Mouse (Mus musculus): Measurements from ENCODE around the gene Wdr72.
A peak's percentile ranks its signal among the peaks of the same experiment; 100 is the strongest.

The Wdr72 gene

DNA sequence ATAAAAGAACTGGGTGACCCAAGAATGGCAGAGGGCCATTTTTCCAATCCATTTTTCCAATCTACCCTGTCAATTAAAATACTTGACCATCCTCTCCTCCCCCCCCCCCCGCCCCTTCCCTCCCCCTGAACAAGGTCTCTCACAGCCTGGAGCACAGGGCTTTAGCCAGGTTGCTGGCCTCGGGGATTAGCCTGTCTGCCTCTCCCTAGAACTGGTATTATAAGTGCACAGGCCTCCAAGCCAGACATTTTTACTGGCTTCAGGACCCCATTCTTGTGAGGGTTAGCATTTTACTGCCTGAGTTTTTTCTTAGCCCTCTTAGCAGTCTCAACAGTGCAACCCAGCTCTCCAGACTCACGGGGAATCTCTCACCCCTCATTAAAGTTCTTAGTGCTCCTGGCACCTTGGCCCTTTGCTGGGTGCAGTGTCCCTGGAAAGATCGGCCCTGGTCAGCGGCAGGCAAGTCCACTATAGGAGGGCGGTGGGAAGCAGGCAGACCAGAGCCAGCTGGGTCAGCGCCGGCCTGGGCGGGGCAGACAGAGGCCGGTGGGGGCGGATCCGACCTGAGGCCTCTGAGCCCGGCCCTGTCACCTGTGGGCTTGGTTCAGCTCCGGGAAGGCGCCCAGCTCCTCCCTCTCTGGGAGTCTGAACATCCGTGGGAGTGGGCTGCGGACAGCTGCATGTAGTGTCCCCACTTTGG is at the start of gene Wdr72:
TSS of gene Wdr72 (plus strand) at position 596 of the 700 bp plus-strand sequence.
- DNase-seq (ENCODE audit: low read depth), result no peak

DNA sequence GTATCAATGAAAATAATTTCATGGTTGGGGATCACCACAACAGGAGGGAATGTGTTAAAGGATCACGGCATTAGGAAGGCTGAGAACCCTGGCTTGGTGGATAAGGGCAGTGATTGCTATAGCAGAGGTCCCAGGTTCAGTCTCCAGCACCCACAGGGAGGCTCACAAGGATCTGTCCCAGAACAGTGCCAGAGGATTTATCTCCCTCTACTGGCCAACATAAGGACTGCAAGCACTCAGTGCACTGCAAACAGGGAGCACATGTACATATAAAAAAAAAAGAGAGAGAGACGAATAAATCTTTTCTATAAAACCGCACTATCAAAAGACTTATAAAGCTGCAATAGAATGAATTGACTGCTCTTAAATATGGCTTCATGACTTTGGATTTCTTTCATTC is 43.9 kb upstream of the Wdr72 start:
- DNase-seq (ENCODE audit: low read depth), result peak; percentile 7

DNA sequence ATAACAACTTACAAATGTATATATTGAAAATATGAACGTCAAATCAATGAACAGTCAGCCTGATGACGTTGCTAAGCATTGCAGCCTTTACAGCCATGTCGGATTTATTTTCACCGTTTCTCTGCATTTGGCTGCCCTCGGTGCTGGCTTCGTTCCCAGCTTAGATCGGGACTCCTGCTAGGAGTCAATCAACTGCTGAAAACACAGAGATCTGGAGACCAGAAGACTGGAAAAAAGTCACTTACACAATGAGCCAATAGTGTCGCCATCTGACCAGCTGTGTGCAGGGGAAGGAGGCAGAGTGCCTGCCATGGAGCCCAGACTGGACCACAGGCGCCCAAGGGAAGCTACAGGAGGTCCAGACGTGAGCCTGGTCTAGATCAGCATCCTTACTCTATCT is 43.4 kb upstream of the Wdr72 start:
- DNase-seq (ENCODE audit: low read depth), result no peak

DNA sequence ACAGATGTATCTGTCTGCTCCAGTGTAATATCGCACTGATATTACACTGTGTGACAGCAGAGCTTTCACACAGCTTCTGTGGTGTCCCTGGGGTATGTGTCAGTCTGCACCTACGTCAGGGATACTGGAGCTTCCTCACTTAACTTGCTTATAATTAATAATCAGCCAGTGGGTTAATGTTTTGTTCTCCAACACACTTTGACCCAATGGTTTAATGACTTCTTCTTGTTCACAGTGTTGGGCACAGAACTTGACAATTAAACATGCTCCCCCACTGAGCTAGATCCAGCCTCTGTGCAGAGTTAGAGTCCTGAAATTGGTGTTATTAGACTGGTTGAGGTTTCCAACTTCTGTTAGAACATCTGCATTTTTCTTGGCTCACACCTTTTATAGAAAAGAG is 34.2 kb upstream of the Wdr72 start:
- DNase-seq (ENCODE audit: low read depth), result no peak

DNA sequence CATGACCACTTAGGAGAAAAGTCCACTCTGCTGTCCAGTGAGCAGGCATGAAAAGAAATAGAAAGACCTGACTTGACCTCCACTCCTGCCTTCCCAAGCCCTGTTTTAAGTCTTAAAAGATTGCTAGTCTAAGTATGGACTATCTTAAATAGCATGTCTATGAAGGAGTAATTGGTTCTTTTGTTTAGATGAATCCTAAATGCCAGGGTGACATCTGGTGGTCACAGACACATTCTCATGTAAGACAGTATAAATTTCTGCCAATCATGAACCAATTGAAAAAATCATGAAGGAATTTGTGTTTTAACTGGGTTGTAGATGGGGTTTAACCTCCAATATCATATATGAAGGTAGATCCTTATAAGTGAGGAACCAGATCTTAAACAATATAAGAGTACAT is 31.7 kb upstream of the Wdr72 start:
- DNase-seq (ENCODE audit: low read depth), result no peak

DNA sequence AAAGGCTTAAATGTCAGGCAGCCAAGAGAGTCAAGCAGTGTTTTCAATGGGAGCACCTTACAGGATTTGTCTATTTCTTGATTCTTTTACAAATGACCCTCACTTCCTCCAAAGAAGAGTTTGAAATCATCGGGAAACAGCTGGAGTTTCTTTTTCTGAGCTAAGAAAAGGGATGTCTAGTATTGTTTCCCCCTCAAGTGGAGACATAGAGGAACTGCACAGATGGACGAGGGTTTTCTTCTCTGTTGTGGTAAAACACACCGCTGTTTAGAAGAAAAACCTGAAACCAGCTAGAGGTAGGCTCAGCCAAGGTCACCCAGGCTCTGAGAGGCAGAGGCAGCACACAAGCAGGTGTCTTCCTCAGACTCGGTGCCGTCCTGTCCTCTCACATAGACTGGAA is 29.9 kb upstream of the Wdr72 start:
- no peak for DNase-seq (ENCODE audit: low read depth)

DNA sequence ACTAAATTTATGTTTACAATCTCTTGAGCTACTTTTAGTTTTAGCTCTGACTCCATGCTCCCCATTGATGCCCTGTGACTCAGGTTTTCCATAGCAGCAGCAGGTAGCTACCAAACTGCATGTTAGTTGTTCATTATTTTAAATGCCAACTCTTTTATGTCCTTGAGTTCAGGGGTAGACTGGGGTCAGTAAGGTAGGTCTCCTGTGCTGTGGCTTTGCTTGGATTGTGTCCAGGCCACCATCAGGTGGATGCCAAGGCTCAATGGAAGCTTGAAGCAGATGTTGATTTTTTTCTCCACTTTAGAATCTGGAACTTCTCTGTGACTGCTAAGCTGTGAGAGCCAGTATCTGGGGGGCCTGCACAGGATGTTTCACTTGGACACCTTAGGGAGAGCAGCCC is 8.6 kb upstream of the Wdr72 start:
- DNase-seq (ENCODE audit: low read depth), result no peak

DNA sequence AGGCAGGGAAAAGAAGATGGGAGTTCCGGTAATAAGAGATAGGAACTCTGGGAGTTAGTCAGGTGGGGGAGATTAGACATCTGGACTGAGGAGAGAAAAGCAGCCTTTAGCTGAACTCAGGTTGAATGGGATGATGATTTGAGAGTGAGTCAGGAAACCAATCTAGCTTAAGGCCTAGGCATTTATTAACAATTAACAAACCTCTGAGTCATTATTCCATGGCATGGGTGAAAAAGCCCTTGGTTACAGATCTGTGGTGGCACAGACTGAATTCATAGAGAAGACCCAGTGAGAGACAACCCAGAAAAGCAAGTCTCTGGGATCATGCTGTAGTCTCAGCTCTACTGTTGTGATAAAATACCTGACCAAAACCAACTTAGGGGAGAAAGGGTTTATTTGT is 7.5 kb upstream of the Wdr72 start:
- no peak for DNase-seq (ENCODE audit: low read depth)

DNA sequence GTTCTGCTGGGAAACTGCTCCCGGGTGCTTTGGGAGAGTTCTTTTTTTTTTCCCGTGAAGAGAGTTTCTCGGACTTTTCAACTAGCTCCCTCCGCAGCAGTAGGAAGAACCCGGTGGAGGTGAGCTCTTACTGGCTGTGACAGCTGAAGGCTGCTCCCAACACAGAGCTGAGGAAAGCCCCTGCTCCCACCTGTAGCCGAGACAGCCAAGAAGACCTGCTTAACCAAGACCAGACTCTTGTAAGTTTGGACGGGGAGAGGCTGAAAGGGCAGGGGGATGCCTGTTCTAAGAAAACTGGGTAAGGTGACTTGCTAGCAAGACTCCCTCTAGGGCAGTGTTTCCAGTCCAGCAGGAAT is 283 bp downstream of the Wdr72 start:
- DNase-seq (ENCODE audit: low read depth), result no peak

DNA sequence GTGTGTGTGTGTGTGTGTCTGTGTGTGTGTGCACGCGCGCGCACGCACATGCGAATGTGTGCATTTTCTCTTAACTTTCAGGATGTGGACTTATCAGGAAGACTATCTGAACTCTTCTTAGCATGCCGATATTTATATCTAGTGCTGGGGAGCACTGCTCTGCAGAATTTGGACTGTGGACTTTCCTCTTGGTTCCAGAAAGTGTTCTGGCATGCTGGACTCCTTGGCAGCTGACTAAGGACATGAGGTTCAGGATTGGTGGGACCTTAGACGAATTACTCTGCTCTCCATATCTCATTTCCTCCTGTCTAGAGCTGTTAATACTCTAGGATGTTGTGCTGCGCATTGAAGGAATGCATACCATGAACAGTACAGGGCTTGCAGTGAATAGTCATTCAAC is 2.4 kb downstream of the Wdr72 start:
- DNase-seq (ENCODE audit: low read depth), result no peak

DNA sequence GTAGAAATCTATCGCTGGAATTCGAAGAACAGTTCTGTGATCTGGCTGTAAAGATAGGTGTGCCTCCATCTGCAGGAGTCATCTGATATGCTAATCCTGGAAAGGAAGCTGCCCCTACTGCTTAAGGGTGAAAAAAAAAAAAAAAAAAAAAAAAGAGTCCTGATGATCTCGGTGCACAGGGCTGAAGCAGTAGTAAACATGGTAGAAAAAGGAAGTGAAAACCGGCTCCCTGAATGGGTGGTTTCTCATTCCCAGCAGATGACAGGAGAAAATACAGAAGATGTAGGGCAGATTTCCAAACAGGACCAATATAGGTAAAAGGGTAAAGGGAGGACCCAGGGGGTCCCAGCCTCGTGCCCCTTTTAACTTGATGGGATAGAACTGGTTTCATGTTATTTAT is 16.1 kb downstream of the Wdr72 start:
- DNase-seq (ENCODE audit: low read depth), result no peak

DNA sequence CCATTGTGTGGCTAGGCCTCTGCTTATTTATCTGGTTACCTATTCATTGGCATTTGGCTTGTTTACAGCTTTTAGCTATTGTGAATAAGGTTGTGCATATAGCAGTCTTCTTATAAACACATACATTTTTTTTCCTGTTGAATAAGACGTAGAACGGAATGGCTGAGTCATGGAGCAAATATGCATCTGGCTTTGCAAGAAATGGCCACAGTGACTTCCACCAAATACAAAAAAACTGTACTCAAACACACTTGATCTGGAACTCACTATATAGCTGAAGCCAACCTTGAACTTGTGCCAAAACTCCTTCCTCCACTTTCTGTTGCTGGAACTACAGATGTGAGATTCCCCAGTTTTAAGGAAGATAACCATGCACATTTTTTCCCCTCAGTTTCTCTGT is 23.9 kb downstream of the Wdr72 start:
- no peak for DNase-seq (ENCODE audit: low read depth)

DNA sequence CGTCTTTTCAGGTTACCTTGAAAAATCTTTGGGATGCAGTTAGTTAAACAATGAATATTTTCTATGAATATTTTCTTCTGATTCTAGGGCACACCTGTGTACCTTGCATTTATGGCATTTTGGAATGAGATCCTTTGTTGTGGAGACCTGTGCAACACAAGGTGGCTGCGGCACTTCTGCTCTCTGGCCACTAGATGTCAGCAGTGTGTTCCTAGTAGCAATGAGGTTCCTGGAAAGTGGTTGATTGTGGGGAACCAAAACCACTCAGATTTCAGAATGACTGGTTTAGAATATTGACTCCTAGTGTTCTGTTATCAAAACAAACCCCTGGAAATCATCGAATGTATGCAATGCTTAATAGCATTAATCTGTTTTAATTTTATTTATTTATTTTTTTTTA is 31.7 kb downstream of the Wdr72 start:
- peak; percentile 8 for DNase-seq (ENCODE audit: low read depth)

DNA sequence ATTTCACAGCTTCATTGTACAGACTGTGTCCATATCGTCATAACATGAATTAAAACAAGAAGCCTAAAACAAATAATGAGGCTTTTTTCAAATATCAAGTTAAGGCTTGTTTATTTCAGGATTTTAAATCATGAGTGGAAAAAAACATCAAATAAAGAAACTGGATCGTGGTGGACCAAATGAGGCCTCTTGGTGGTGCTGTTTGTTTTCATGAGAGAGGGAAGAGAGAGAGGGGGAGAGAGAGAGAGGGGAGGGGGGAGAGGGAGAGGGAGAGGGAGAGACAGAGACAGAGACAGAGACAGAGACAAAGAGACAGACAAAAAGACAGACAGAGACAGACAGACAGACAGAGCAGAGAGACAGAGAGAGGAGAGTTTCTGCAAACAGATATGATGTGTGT is 32.5 kb downstream of the Wdr72 start:
- DNase-seq (ENCODE audit: low read depth), result no peak

DNA sequence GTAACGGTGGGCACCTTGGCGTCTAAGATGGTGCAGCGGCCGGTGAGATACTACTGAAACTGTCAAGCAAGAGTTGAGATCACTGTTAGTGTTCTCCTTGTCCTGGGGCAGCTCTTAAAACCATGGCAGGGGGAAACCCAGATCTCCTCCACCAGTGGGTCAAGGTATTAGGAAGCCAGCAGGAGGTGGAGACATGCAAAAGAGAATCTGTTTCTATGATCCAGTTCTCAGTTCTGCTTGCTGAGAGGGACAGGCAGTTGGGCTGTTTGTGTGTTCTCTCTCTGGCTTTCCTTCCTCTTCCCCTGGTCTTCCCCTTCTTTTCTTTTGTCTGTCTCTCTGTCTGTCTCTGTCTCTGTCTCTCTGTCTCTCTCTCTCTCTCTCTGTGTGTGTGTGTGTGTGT is 35.0 kb downstream of the Wdr72 start:
- DNase-seq (ENCODE audit: low read depth), result no peak

DNA sequence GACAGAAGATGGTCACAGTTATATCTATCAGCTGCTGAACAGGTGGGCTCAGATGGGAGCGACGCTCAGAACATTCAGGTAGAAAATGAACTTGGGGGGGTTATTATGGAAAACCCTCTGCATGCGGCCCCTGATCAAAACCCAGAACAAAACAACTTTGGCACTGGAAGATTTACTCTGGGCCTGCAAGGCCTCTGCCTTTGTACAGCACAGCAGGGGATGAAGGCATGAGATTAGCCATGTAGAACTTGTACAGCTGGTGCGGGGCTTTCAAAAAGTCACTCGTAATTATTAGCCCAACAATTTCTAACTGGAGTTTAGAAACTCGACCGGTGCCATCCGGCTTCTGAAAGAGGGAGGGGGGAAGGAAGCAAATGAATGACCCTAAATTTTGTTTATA is 38.1 kb downstream of the Wdr72 start:
- DNase-seq (ENCODE audit: low read depth), result no peak

DNA sequence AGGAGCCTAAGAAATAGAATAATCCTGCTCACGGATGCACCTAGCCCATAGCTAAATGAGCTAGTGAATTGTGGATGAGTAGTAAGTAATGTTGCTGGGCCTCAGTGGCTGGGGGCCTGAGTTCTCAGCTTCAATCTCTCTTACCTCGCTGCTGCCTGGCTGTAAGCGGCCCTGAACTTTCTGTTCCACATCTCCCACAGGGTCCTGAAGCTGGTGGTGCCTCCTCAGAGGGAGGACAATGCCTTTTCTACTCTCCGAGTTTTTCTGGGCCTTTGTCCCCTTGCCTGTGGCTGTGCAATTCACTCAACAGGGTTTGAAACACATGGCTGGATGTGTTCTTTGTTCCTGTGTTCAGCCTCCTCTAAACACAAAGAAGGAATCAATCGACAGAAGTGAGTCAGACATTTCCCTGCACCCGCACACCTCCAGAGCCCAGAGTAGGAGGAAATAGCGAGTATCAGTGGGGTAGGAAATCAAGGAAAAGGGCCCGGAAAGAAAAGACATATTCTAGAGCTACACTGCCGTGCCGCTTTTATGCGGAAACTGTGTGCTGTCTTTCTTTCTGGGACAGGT is 50.3 kb downstream of the Wdr72 start:
- DNase-seq (ENCODE audit: low read depth), result no peak

DNA sequence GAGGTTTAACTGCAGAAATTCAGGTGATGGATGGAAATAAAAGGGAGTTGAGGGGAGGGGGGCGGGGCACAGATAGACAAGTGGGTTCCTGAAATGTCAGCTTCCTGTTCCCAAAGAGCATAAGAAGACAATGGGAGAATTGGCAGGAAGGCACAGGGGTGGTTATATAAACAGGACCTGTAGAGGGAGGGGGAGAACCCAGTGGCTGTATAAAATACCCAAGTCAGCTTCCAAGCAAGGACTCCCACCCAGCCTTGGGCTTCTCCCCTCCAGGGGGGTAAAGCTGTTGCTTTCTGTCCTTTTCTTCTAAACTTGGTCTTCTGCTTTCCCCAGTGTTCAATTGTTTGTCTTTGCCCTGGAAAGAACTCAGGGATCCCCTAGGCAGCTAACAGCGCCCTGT is 55.5 kb downstream of the Wdr72 start:
- no peak for DNase-seq (ENCODE audit: low read depth)

DNA sequence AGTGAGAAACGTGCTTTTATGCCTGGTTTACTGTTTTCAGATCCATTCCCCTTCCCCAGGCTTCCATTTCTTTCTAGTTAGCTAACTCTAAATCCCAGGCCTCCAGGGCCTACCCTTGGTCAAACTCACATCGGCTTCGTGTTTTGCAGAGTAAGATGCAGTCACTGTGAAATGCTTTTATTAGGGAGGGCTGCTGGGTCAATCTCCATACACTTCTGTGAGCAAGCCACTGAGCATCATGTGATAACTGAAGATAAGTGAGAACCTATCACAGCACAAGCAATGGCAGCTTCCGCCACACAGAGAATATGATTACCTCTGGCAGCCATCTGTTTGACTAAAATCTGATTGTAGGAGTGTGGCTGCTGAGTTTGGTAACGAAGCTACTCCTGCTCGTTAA is 59.7 kb downstream of the Wdr72 start:
- DNase-seq (ENCODE audit: low read depth), result no peak

DNA sequence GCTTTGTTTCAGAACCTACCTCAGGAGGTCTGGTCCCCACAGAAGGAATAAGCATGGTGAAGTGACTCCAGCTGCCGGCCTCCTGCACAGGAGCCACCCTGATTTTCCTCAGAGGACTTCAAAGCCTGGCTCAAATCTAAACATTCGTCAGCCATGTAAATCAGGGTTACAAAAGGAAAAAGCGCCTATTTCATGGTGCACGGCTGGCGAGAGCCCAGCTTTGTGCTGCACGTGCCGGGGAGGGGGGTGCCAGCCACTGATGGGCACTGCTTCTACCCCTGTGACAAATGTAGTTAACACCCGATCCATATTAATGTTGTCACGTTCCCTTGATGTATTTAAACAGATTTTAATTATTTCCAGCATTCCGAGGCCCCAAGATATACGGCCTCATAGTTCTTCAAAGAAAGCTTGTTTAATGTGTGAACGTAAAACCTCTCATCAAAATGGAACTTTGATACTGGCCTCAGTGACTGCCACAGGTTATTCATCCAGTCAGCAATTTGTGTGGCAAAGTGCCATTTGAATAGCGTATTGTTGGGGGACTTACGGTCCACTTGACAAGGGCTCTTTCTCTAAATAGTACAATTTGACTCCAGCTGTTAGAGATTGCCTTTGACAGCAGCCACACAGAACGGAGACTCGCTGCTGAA is 76.7 kb downstream of the Wdr72 start:
- DNase-seq (ENCODE audit: low read depth), result no peak

DNA sequence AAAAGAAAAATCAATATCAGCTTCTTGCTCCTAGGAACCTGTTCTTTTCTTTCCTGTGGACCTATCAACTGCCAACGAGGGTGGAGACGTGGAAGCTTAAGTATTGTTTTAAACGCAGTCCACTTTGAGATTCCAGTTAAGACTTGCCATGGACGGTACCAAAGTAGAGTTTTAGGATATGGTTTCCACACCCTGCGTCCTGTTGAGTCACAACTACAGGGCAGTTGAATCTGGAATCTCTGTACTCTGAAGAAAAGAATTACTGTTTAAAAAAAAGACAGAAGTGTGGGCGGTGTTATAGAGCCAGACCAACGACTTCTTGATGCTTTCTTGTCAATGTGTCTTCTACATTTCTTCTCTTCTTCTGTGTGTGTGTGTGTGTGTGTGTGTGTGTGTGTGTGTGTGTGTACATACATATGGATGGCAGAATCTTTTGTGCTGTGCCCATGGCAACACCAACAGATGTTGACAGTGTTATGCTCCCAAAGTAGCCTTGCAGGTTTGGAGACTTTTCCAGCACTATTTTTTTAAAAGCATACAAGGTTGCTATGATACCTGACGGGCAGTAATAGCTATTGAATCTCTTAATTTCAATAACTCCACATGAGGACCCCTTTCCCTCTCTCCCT is 77.4 kb downstream of the Wdr72 start:
- no peak for DNase-seq (ENCODE audit: low read depth)

DNA sequence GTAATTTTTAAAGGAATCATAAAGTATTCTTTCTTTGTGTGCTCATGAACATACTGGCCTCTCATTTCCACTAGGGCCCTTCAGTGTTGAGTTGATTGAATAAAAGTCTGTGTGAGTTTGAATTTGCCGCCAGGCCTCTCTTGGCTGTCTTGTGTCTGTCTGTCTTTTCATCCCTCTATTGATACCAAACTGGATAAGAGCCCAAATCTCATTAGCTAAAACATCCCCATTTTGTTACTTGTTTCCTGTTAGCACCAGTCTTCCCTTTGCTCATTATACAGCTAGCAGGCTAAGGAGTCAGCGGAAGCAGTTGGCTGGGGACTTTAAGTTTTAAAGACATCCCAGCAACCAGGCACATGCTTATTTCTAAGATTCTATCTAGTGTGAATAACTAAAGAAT is 84.7 kb downstream of the Wdr72 start:
- no peak for DNase-seq (ENCODE audit: low read depth)

DNA sequence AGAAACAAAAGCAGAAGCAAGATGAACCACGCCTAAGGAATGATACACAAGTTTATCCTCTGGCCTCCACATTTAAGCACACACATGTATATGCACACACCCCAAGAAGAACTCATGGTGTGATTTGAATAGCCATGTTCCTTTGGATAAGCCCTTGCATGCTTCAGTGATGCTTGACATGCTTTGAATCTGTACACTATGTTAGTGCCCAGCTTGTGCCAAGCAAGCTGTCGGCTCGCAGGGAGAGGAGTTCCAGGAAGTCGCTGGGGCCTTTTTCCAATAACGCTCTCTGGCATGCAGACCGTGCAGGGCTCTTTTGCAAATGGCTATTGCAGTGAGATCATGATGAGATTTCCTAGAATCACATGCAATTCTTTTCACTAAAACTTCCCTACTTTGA is 118.1 kb downstream of the Wdr72 start:
- DNase-seq (ENCODE audit: low read depth), result no peak

DNA sequence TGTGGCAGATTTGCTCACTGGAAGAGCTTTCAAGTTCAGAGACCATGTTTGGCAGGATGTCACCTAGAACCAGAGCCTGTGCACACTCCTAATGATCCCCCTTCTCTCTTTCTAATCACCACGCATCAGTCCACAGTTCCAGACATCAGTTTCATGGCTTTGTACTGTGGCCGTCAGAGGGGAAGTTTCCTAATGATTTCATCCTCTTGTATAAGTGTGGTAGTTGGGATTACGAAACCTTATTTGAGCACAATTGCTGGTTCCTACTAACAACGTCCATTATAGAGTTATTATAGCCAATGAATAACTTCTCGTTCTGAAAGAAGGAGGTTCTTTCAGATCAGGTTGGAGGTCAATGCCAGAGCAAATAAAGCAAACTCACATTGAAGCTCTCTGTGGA is 131.1 kb downstream of the Wdr72 start:
- DNase-seq (ENCODE audit: low read depth), result no peak
